In genomic region chr2:65223956-65224735, GRCm38 (mm10) we compare ENCODE assay signal across 23 mouse cellular contexts. TPM values are rescaled to one million over a fixed set of nuclear protein-coding genes. Genes with fewer than 3 reads are reported as not detected.
A peak's percentile ranks its signal among the peaks of the same experiment; 100 is the strongest.
DNase-seq lines count a peak whose midpoint lies in the region; ATAC-seq and TF ChIP-seq lines count a peak whose summit lies in the region.
"Had no signal": no experiment of that assay in that cellular context is flagged by ENCODE, and none has a peak within 500 bp of the region (broad histone marks: within the 10 kb centered on the region; RNA-seq: fewer than 3 reads in every experiment).

No protein-coding gene starts in this region.

- H3K4me1 ChIP-seq in kidney, embryonic 16.5 days (ENCODE audit: insufficient read depth, low read length): peaks cover 41% of the 10 kb centered on the region
- H3K4me1 ChIP-seq in lung, postnatal 0 days (ENCODE audit: insufficient read depth, low read depth, low read length): no peaks in the 10 kb centered on the region; the same call in 1 of the 2 replicates
- peaks cover 7% of the 10 kb centered on the region for H3K4me1 ChIP-seq in lung, adult 2 months (ENCODE audit: control insufficient read depth, insufficient read depth, low read length)
- no peaks in the 10 kb centered on the region for H3K4me1 ChIP-seq in midbrain, embryonic 15.5 days
- H3K4me1 ChIP-seq: neural tube, embryonic 13.5 days had no signal

- peak overlapping the region; percentile 16; the same call in 1 of the 2 replicates for H3K27ac ChIP-seq in gastrocnemius, adult 2 months
- peak overlapping the region; percentile 6; the same call in 1 of the 2 replicates for H3K27ac ChIP-seq in kidney, embryonic 16.5 days (ENCODE audit: low read length)
- no peak overlapping the region for H3K27ac ChIP-seq in lung, postnatal 0 days (ENCODE audit: low read length)
- H3K27ac ChIP-seq in midbrain, embryonic 15.5 days: no peak overlapping the region
- H3K27ac ChIP-seq: forebrain, embryonic 10.5 days; hindbrain, postnatal 0 days; macrophage; neural tube, embryonic 13.5 days had no signal

- no peak overlapping the region for H3K4me2 ChIP-seq in kidney, embryonic 16.5 days (replicated peaks; ENCODE audit: low read depth, low read length)
- no peak overlapping the region for H3K4me2 ChIP-seq in lung, postnatal 0 days (replicated peaks; ENCODE audit: low read depth, low read length)
- no peak overlapping the region for H3K4me2 ChIP-seq in midbrain, embryonic 15.5 days
- H3K4me2 ChIP-seq: heart, embryonic 11.5 days; neural tube, embryonic 13.5 days had no signal

- no peak for DNase-seq in gastrocnemius, adult 2 months
- DNase-seq in gastrocnemius, adult 8-10 months (ENCODE audit: low spot score in 2 of 2): no peak
- DNase-seq in kidney, postnatal 10 days: no peak
- peak; percentile 41 for DNase-seq in lung, postnatal 0 days (ENCODE audit: low spot score)
- no peak for DNase-seq in lung, adult 2 months
- DNase-seq: cerebellum, adult 11-12 months; cerebellum, postnatal 14 days; forebrain, postnatal 0 days; kidney, adult 11 months; layer of hippocampus, adult 9-11 months; right cerebral cortex, adult 18-20 months; right cerebral cortex, postnatal 4 days; thymus, postnatal 14 days had no signal

- TF ChIP-seq CTCF in gastrocnemius, adult 2 months (IDR thresholded peaks at IDR 0.05): no peak
- TF ChIP-seq CTCF in lung, postnatal 0 days (IDR thresholded peaks at IDR 0.05): no peak
- TF ChIP-seq CTCF in lung, adult 2 months (IDR thresholded peaks at IDR 0.05; ENCODE audit: insufficient read depth, low read length): no peak

- no peak for TF ChIP-seq EP300 in lung, postnatal 0 days (IDR thresholded peaks at IDR 0.05)

- 49% methylated on average over 12 of the region's 12 CpGs for WGBS in kidney, embryonic 16.5 days
- 41% methylated on average over 12 of the region's 12 CpGs for WGBS in lung, postnatal 0 days
- 48% methylated on average over 12 of the region's 12 CpGs for WGBS in lung, adult 2 months
- 84% methylated on average over 12 of the region's 12 CpGs for WGBS in midbrain, embryonic 15.5 days

- no peak for ATAC-seq in kidney, embryonic 16.5 days (ENCODE audit: low FRiP score, low TSS enrichment)
- ATAC-seq in lung, postnatal 0 days: peak; percentile 37
- no peak for ATAC-seq in midbrain, embryonic 15.5 days (replicated peaks)
- ATAC-seq: CD4-positive, CD25-positive, alpha-beta regulatory T cell, adult 4 months; forebrain, postnatal 0 days; hindbrain, postnatal 0 days; midbrain, embryonic 16.5 days had no signal

- H3K4me3 ChIP-seq in gastrocnemius, adult 2 months: no peak overlapping the region
- no peak overlapping the region for H3K4me3 ChIP-seq in kidney, embryonic 16.5 days (ENCODE audit: low read length)
- no peak overlapping the region for H3K4me3 ChIP-seq in lung, postnatal 0 days (ENCODE audit: low read depth, low read length)
- no peak overlapping the region for H3K4me3 ChIP-seq in lung, adult 2 months (replicated peaks; ENCODE audit: extremely low read depth, low read depth, low read length)
- no peak overlapping the region for H3K4me3 ChIP-seq in midbrain, embryonic 15.5 days
- H3K4me3 ChIP-seq: forebrain, embryonic 10.5 days; myocyte; neural tube, embryonic 13.5 days had no signal

- no peak for TF ChIP-seq POLR2A in lung, adult 2 months (IDR thresholded peaks at IDR 0.05; ENCODE audit: borderline replicate concordance, extremely low read depth, low read depth, low read length)

- intact Hi-C loops in gastrocnemius, adult 2 months (cut with DNase I): no loop called here

- no peak overlapping the region for H3K9ac ChIP-seq in kidney, embryonic 16.5 days (replicated peaks; ENCODE audit: low read length)
- H3K9ac ChIP-seq in lung, postnatal 0 days (replicated peaks; ENCODE audit: low read depth): no peak overlapping the region
- H3K9ac ChIP-seq in midbrain, embryonic 15.5 days: no peak overlapping the region
- H3K9ac ChIP-seq: forebrain, postnatal 0 days; neural tube, embryonic 13.5 days had no signal

- no peaks in the 10 kb centered on the region for H3K36me3 ChIP-seq in kidney, embryonic 16.5 days (ENCODE audit: insufficient read depth, low read length)
- no peaks in the 10 kb centered on the region for H3K36me3 ChIP-seq in lung, postnatal 0 days (ENCODE audit: insufficient read depth, low read length)
- no peaks in the 10 kb centered on the region for H3K36me3 ChIP-seq in midbrain, embryonic 15.5 days (replicated peaks)
- H3K36me3 ChIP-seq: forebrain, embryonic 10.5 days; neural tube, embryonic 13.5 days had no signal

- H3K27me3 ChIP-seq in kidney, embryonic 16.5 days (ENCODE audit: insufficient read depth, low read length): no peaks in the 10 kb centered on the region
- no peaks in the 10 kb centered on the region for H3K27me3 ChIP-seq in lung, postnatal 0 days (replicated peaks; ENCODE audit: insufficient read depth, low read length)
- no peaks in the 10 kb centered on the region for H3K27me3 ChIP-seq in midbrain, embryonic 15.5 days (replicated peaks)
- H3K27me3 ChIP-seq: neural tube, embryonic 13.5 days had no signal

- no peaks in the 10 kb centered on the region for H3K9me3 ChIP-seq in kidney, embryonic 16.5 days (ENCODE audit: low read length)
- H3K9me3 ChIP-seq in lung, postnatal 0 days (ENCODE audit: low read length): no peaks in the 10 kb centered on the region
- H3K9me3 ChIP-seq in midbrain, embryonic 15.5 days: no peaks in the 10 kb centered on the region
- H3K9me3 ChIP-seq: forebrain, embryonic 10.5 days; neural tube, embryonic 13.5 days had no signal

RNA-seq across cellular contexts. Expression of gene Cobll1, which starts 15.1 kb away (rescaled TPM):
- 1 to 10 TPM; 4.4 to 5.7 TPM for total RNA-seq in gastrocnemius, adult 2 months (2021)
- total RNA-seq in gastrocnemius, adult 8-10 months (2022): 1 to 10 TPM; 4.0 to 5.1 (median 4.4) TPM
- polyA plus RNA-seq in kidney, embryonic 16.5 days (2015; fragmentation: Nextera tagmentation; extraction: Ambion mirVana): 21.2 and 25.9 TPM in 2 replicates
- polyA plus RNA-seq in lung, postnatal 0 days (2015; fragmentation: Nextera tagmentation; extraction: Ambion mirVana): 8.8 and 9.4 TPM in 2 replicates
- polyA plus RNA-seq in lung, adult 2 months (2012; rRNA removed): 12.0 and 14.0 TPM in 2 replicates
- 3.1 and 3.4 TPM in 2 replicates for polyA plus RNA-seq in midbrain, embryonic 15.5 days (2015; fragmentation: Nextera tagmentation; extraction: Ambion mirVana)

Comparison
In these comparisons a context has a peak if more than half of its experiments do, and no peak if none do; other contexts are left out.
1. H3K27ac ChIP-seq: peak in gastrocnemius, adult 2 months (single experiment) and kidney, embryonic 16.5 days (single experiment); none in lung, postnatal 0 days (single experiment) and midbrain, embryonic 15.5 days (single experiment).